Mouse (Mus musculus): ENCODE measurements at regions not wholly inside any gene's neighbourhood (a gene's known extent, or its start where the extent isn't known, plus 50 kb on each side); places are given as distances from the start of the nearest gene placed in this dataset.

DNA sequence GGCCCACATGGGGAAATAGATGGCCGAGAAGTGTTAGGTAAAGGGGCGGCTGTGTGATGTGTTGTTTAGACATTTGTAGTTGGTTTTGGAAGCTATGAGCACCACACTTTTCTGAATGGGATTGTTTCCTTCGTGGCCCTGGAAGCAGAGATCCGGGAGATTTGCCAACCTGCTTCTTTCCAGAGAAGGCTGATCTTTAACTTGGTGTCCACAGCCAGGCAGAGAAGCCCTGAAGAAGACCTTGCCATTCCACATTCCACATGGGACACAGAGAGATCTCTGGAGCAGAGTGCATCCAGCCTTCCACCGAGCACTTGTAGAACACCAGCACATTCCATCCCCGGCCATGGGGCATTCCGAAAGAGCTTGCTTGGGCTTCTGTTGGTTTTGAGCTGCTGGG is 70.2 kb downstream of the Bod1 start:
- no peak for TF ChIP-seq POLR2A (IDR thresholded peaks at IDR 0.05; ENCODE audit: borderline replicate concordance, insufficient read depth, low read length)
- no peak for TF ChIP-seq CTCF (IDR thresholded peaks at IDR 0.05; ENCODE audit: borderline replicate concordance, insufficient read depth, low read depth, low read length)
